Mouse (Mus musculus): ENCODE measurements at regions not wholly inside any gene's neighbourhood (a gene's known extent, or its start where the extent isn't known, plus 50 kb on each side); places are given as distances from the start of the nearest gene placed in this dataset.

GRCm38 (mm10) chr8:100942680-100943427, 1526.6 kb upstream of the Cdh8 start:
- peak; percentile 21 for DNase-seq

- no peak for DNase-seq
Observed at GRCm38 (mm10) chr8:100939533-100939932, 1523.3 kb upstream of the Cdh8 start.

- no peak for DNase-seq
Observed at GRCm38 (mm10) chr8:100890307-100890706, 1474.0 kb upstream of the Cdh8 start.

DNA sequence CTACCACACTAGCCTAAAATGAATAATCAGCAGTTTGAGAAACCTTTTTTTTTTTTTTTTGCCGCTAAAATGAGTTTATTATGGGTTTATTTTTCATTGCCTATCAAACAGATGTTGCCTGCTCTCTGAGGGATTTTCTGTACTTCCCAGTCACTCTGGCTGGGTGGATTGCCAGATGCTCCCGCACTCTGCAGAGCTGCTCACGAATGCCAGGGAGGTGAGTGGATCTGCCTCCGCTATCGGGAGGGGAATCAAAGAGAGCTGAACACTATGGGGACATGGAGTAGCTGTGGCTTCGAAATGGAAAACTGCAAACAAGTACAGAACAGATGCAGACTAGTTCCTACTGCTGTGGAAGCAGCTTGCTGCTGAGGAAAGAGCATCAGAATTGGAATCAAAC, 1449.4 kb upstream of the Cdh8 start:
- peak; percentile 34 for DNase-seq

- DNase-seq: peak; percentile 36
Observed at GRCm38 (mm10) chr8:100850822-100851437, 1434.7 kb upstream of the Cdh8 start.

Data from layer of hippocampus, adult 9-11 months (tissue).